Mouse (Mus musculus): Measurements from ENCODE around the gene Acpp.

DNA sequence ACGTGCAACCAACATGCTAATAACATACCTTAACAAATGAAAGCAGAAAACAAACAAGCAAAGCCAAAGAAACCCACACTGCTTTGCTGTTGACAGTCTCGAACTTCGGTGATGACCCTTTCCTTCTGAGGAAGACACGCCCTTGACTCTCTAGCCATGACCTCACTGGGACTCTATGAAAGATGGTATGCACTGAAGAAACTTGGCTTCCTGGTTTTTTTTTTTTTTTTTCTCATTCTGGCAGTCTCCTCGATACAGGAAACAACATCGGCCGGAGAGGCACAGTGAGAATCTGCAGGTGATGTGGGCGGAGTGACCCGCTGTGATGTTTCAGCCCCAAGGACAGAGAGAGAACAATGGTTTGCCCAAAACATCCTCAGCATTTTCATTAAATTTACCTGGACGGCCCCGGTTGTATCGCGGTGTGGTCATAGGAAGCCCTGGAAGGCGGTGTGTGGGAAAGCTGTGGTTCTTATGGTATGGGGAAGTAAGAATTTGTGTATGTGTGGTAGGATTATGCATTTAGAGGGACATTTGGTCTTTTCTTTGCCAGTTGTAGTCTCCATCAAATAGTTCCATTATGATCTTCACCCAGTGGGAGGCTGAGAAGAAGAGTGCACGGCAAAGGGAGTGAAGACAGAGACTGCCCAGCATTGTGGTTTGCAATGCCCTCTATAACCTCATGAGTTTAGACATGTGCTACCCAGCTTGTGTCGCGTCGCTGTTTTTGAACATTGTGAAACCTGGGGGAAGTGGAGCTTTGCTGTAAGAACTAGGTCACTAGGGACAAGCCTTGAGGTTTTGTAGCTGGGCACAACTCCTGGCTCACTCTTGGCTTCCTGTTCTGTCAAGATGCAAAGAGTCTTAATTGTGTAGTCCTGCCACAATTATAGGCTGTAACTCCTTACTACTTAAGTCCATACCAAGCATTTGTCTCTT is 1.2 kb upstream of the Acpp start:
- TF ChIP-seq CTCF (IDR thresholded peaks at IDR 0.05; ENCODE audit: low read depth): no peak
- TF ChIP-seq EP300 (IDR thresholded peaks at IDR 0.05; ENCODE audit: low read depth): no peak

Data from liver, embryonic 14.5 days (tissue).